Mouse (Mus musculus): Measurements from ENCODE around the gene Ankrd54. TPM values are rescaled to one million over a fixed set of nuclear protein-coding genes. Genes with fewer than 3 reads are reported as not detected.

Ankrd54 gene
- polyA plus RNA-seq, 1 experiment from 2014 or later: 51.9 TPM

DNA sequence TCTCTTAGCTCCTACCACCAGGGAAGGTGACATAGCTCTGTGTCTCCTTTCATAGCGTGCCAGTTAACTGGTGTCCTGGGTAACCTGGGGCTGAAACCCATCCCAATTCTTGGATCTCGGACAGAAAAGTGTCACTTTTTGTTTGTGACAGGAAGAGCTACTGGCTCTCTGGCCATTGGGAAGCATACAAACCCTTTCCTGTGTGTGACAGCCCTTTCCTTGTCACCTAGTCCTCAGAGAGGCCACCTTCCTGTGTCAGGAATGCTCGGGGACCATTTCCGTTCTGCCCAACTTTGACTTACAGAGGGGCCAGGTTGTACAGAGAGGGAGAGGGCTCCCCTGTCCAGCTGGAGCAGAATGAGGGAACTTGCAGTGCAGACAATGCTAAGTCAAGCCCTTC, 36.8 kb upstream of the Ankrd54 start:
- H3K4me3 ChIP-seq: no peak overlapping the region
- H3K36me3 ChIP-seq: peaks cover 19% of the 10 kb centered on the region
- no peak for ATAC-seq (ENCODE audit: low FRiP score, low read depth)
- H3K27ac ChIP-seq: peak overlapping the region; percentile 39; the same call in 1 of the 2 replicates
- H3K27me3 ChIP-seq: no peaks in the 10 kb centered on the region
- WGBS: 69% methylated on average over 4 of the region's 4 CpGs
- no peak overlapping the region for H3K9ac ChIP-seq
- peaks cover 44% of the 10 kb centered on the region for H3K4me1 ChIP-seq
- no peak overlapping the region for H3K4me2 ChIP-seq (replicated peaks)
- H3K9me3 ChIP-seq: no peaks in the 10 kb centered on the region

GRCm38 (mm10) chr15:79098868-79099267, 36.2 kb upstream of the Ankrd54 start:
- no peak overlapping the region for H3K4me3 ChIP-seq
- 65% methylated on average over 7 of the region's 7 CpGs for WGBS
- H3K36me3 ChIP-seq: peaks cover 25% of the 10 kb centered on the region
- peak overlapping the region; percentile 39; the same call in 1 of the 2 replicates for H3K27ac ChIP-seq
- H3K4me1 ChIP-seq: peaks cover 44% of the 10 kb centered on the region
- no peaks in the 10 kb centered on the region for H3K27me3 ChIP-seq
- 0 out of 2 replicates have a peak overlapping the region, but pooled peaks have one; percentile 3 for H3K9ac ChIP-seq
- no peaks in the 10 kb centered on the region for H3K9me3 ChIP-seq
- H3K4me2 ChIP-seq (replicated peaks): no peak overlapping the region
- no peak for ATAC-seq (ENCODE audit: low FRiP score, low read depth)

DNA sequence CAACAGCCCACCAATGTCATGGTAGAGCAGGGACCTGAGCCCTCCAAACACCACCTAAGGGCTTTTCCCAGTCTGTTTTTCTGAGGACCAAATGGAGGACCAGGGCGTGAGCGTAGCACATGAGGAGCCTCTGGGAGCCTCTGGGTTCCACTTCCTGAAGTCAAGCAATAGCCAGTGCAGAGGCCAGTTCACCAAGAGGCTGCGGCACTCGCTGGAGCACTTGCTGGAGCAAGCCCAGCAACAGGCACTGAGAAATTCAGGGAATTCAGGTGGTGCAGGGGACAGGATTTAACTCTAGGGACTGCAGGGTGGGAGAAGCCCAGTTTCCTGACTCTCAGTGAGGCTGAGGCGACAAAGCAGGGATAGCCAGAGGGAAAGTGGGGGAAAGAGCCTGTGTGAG, 35.5 kb upstream of the Ankrd54 start:
- no peak overlapping the region for H3K4me3 ChIP-seq
- no peaks in the 10 kb centered on the region for H3K9me3 ChIP-seq
- H3K4me2 ChIP-seq (replicated peaks): no peak overlapping the region
- 50% methylated on average over 5 of the region's 5 CpGs for WGBS
- ATAC-seq (ENCODE audit: low FRiP score, low read depth): no peak
- no peaks in the 10 kb centered on the region for H3K27me3 ChIP-seq
- peaks cover 32% of the 10 kb centered on the region for H3K36me3 ChIP-seq
- peaks cover 44% of the 10 kb centered on the region for H3K4me1 ChIP-seq
- no peak overlapping the region for H3K9ac ChIP-seq
- peak overlapping the region; percentile 53 for H3K27ac ChIP-seq

DNA sequence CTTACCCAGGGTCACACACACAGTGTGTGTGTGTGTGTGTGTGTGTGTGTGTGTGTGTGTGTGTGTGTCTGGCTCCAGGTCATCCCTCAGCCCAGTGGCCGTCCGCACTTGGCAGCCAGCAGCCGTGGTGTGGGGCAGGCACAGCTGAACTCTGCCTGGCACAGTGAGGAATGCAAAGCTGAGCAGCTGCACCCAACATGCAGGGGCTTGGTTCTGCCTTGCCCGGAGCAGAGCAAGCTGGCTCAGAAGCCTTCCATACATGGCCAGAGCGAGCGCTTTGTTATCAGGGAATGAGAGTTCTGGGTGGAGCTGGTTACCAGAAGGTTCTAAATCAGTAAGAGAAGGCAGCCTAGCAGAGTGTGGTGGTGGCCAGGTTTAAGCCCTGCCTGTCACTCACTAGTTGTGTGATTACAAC, 34.9 kb upstream of the Ankrd54 start:
- H3K4me3 ChIP-seq: no peak overlapping the region
- no peaks in the 10 kb centered on the region for H3K27me3 ChIP-seq
- H3K27ac ChIP-seq: peak overlapping the region; percentile 53
- no peaks in the 10 kb centered on the region for H3K9me3 ChIP-seq
- peak; percentile 64; the same call in 1 of the 2 replicates for ATAC-seq (ENCODE audit: low FRiP score, low read depth)
- peaks cover 38% of the 10 kb centered on the region for H3K36me3 ChIP-seq
- whole genome bisulfite sequencing: 45% methylated on average over 6 of the region's 6 CpGs
- peaks cover 44% of the 10 kb centered on the region for H3K4me1 ChIP-seq
- H3K9ac ChIP-seq: no peak overlapping the region
- 0 out of 2 replicates have a peak overlapping the region, but pooled peaks have one; percentile 9 for H3K4me2 ChIP-seq (replicated peaks)

DNA sequence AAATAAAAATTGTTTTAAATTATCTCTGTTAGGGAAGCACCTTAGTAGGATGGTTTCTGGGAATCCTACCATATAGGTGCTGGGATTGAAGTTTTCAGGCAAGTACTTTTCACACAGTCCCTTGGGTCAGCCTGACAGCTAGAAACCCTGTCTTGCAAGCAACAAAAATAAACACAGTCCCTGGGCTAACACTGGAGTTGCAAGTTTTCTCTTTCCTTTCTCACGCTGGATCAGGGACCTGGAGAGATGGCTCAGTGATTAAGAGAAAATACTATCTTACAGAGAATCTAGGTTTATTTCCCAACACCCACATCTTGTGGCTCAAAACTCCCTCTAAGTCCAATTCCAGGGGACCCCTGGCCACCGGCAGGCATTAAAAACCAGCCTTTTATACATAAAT, 34.4 kb upstream of the Ankrd54 start:
- H3K36me3 ChIP-seq: peaks cover 43% of the 10 kb centered on the region
- peaks cover 44% of the 10 kb centered on the region for H3K4me1 ChIP-seq
- no peak for ATAC-seq (ENCODE audit: low FRiP score, low read depth)
- H3K27ac ChIP-seq: peak overlapping the region; percentile 53
- H3K9me3 ChIP-seq: no peaks in the 10 kb centered on the region
- no peaks in the 10 kb centered on the region for H3K27me3 ChIP-seq
- H3K4me3 ChIP-seq: no peak overlapping the region
- 24% methylated on average over 2 of the region's 2 CpGs for WGBS
- 0 out of 2 replicates have a peak overlapping the region, but pooled peaks have one; percentile 9 for H3K4me2 ChIP-seq (replicated peaks)
- no peak overlapping the region for H3K9ac ChIP-seq

- no peak overlapping the region for H3K9ac ChIP-seq
- no peak overlapping the region for H3K4me2 ChIP-seq (replicated peaks)
- no peaks in the 10 kb centered on the region for H3K27me3 ChIP-seq
- ATAC-seq (ENCODE audit: low FRiP score, low read depth): no peak
- no peak overlapping the region for H3K4me3 ChIP-seq
- WGBS: 73% methylated on average over 3 of the region's 3 CpGs
- H3K4me1 ChIP-seq: peaks cover 41% of the 10 kb centered on the region
- no peak overlapping the region for H3K27ac ChIP-seq
- peaks cover 48% of the 10 kb centered on the region for H3K36me3 ChIP-seq
- no peaks in the 10 kb centered on the region for H3K9me3 ChIP-seq
Observed at GRCm38 (mm10) chr15:79096556-79096955, 33.9 kb upstream of the Ankrd54 start.

DNA sequence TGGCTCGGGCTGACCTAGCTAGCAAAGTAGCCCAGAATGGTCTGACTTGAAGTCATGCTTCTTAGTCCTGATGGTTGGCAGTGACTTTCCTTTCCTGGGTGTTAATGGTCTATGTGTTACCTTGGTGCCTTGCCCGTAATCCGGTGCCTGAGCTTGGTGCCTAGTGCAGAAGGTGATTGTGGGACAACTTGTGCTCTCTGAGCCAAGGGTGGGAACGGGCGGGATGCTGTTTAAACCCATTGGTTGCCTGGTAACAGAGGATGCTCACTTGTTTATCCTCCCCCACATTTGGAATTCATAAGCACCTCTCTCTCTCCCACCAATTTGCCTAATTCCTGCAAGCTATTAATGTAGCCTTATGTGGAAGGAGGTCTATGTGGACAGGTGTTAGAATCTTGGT, 32.8 kb upstream of the Ankrd54 start:
- Histone ChIP-seq H3K9ac (no peak overlapping the region), H3K4me1 (peaks cover 32% of the 10 kb centered on the region), H3K27ac (no peak overlapping the region), H3K4me3 (no peak overlapping the region), H3K27me3 (no peaks in the 10 kb centered on the region), H3K4me2 (replicated peaks) (no peak overlapping the region), H3K9me3 (no peaks in the 10 kb centered on the region), H3K36me3 (peaks cover 59% of the 10 kb centered on the region)
- 85% methylated on average over 5 of the region's 5 CpGs for WGBS
- no peak for ATAC-seq (ENCODE audit: low FRiP score, low read depth)

DNA sequence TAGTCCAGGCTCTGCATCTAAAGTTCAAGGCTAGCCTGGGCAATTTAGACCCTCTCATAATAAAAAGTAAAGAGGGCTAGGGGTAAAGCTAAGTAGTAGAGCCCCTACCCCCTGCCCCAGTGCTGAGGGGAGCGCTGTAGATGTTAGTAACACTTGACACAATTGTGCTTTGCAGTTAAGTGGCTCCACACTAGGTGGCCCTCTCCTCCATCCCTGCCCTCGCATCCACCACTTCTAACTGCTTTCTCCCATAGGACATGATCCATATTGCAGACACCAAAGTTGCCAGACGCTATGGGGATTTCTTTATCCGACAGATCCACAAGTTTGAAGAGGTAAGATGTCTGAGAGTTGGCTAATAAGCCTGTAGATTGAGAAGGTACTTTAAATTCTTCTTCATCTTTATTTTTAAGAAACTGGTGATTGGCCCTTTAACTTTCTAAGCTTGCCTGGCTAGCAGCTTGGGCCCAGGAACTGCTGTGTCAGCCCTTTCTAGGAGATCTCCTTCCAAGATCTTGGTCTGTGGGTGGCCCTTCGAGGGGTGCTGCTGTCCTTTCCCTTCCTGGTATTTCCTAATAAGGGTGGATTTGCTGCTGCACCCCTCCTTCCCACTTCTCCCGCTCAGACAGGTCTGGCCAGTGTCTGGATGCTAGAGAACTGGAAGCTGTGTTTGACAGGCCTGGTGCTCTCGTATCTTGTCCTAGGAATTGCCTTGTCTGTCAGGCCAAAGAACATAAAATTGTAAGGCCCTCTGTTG, 30.6 kb upstream of the Ankrd54 start:
- WGBS: 72% methylated on average over 7 of the region's 7 CpGs
- H3K4me2 ChIP-seq (replicated peaks): no peak overlapping the region
- H3K4me1 ChIP-seq: peaks cover 12% of the 10 kb centered on the region
- H3K27ac ChIP-seq: no peak overlapping the region
- H3K9ac ChIP-seq: no peak overlapping the region
- ATAC-seq (ENCODE audit: low FRiP score, low read depth): no peak
- no peaks in the 10 kb centered on the region for H3K9me3 ChIP-seq
- peaks cover 81% of the 10 kb centered on the region for H3K36me3 ChIP-seq
- no peak overlapping the region for H3K4me3 ChIP-seq
- H3K27me3 ChIP-seq: no peaks in the 10 kb centered on the region

DNA sequence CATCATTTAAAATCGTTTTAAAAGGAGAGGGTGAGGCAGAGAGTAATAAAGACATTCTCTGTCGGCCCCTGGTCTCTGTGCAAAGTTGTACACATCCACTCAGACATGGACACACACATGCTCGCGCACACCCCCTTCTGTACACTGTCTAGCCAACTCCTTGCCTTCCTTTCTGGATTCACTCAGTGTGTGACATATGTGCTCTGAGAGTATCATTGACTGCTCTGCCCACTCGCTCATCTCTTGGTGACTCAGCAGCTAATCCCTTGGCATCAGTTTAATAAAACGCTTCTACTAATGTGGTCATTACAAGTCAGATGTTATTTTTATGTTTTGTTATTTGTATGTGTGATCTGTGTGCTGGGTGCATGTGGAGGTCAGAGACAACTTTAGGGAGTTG, 29.6 kb upstream of the Ankrd54 start:
- no peak for ATAC-seq (ENCODE audit: low FRiP score, low read depth)
- Histone ChIP-seq H3K4me2 (replicated peaks) (no peak overlapping the region), H3K36me3 (peaks cover 88% of the 10 kb centered on the region), H3K4me1 (peaks cover 2% of the 10 kb centered on the region), H3K9me3 (no peaks in the 10 kb centered on the region), H3K27ac (no peak overlapping the region), H3K27me3 (no peaks in the 10 kb centered on the region), H3K4me3 (no peak overlapping the region), H3K9ac (no peak overlapping the region; the same call in 1 of the 2 replicates)
- 90% methylated on average over 6 of the region's 6 CpGs for WGBS

GRCm38 (mm10) chr15:79079567-79079966, 16.9 kb upstream of the Ankrd54 start:
- no peak overlapping the region for H3K4me2 ChIP-seq (replicated peaks)
- H3K4me3 ChIP-seq: no peak overlapping the region
- H3K4me1 ChIP-seq: peaks cover 12% of the 10 kb centered on the region
- no peaks in the 10 kb centered on the region for H3K9me3 ChIP-seq
- WGBS: 96% methylated on average over 7 of the region's 7 CpGs
- no peaks in the 10 kb centered on the region for H3K27me3 ChIP-seq
- H3K27ac ChIP-seq: no peak overlapping the region
- ATAC-seq (ENCODE audit: low FRiP score, low read depth): no peak
- peaks cover 80% of the 10 kb centered on the region for H3K36me3 ChIP-seq
- no peak overlapping the region for H3K9ac ChIP-seq

DNA sequence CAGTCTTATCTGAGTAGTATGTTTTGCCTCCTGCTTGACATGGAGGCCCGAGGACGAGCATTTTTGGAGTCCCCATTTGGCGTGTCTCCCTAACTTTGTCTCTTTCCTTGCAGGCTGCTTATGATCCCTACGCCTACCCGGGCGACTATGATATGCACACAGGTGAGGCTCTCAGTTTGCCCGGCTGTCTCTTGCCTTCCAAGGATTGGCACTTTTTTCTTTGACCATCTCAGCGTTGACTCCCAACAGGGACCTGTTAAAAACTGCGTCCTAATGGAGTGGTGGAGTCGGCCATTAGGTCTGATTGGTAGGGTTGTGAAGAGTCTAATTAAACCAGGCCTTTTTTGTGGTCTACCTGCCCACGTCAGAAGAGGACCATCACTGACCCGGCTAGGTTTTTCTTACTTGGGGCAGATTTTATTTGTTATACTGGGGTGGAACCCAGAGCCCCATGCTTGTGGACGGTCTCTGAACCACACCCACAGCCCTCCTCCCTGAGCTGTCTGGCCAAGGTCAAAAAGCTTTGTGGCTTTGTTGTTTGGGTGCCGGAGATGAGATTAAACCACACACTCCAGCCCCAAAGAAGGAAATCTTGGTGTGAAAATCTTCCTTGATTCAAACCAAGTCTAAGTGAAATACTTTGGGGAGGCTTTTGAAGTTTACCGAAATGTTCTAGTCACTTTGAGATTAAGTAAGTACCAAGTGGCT, 13.1 kb upstream of the Ankrd54 start:
- peak overlapping the region; percentile 85 for H3K9ac ChIP-seq
- peaks cover 42% of the 10 kb centered on the region for H3K36me3 ChIP-seq
- WGBS: 37% methylated on average over 15 of the region's 15 CpGs
- H3K27ac ChIP-seq: no peak overlapping the region; the same call in 1 of the 2 replicates
- peaks cover 16% of the 10 kb centered on the region for H3K4me1 ChIP-seq
- H3K4me2 ChIP-seq (replicated peaks): peak overlapping the region; percentile 88
- no peaks in the 10 kb centered on the region for H3K9me3 ChIP-seq
- peak overlapping the region; percentile 96 for H3K4me3 ChIP-seq
- H3K27me3 ChIP-seq: no peaks in the 10 kb centered on the region
- no peak for ATAC-seq (ENCODE audit: low FRiP score, low read depth)

DNA sequence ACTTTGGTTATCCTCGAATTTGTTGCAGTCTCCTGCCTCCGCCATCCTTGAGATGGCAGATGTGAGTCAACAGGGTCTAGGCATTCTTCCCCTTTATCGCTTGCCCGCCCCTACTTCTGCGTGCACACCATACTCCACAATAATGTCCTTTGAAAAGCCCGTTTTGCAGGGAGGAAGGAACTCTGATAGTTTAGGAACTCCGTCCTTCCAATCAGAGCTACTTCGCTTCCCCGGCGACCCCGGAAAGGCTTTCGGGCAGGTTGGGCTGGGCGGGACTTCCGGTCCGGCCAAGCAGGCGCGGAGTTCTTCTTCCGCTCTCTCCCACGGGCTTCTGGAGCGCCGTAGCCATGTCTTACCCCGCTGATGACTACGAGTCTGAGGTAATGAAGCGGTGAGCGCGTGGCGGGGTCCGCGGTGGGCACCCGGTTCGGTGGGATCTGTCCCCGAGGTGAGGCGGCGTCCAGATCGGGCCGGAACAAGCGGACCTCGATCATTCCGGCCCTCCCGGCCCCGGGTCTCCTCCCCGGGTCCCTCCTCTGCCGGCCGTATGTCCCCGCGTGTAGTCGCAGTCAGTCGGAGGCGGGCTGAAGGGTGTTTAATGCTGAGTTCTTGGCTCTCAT, 12.3 kb upstream of the Ankrd54 start, which contains the start of gene Eif3l:
TSS of gene Eif3l (plus strand) at position 267 of the 620 bp plus-strand sequence.
- peak within 1 kb of the TSS; percentile 85 for H3K9ac ChIP-seq
- H3K4me1 ChIP-seq: peaks cover 16% of the 10 kb centered on the region
- ATAC-seq (ENCODE audit: low FRiP score, low read depth): peak; percentile 84
- peaks cover 36% of the 10 kb centered on the region for H3K36me3 ChIP-seq
- peak within 1 kb of the TSS; percentile 74; the same call in 1 of the 2 replicates for H3K27ac ChIP-seq
- no peaks in the 10 kb centered on the region for H3K9me3 ChIP-seq
- no peaks in the 10 kb centered on the region for H3K27me3 ChIP-seq
- WGBS: under 1% methylated on average over 49 of the region's 49 CpGs
- peak within 1 kb of the TSS; percentile 96 for H3K4me3 ChIP-seq
- H3K4me2 ChIP-seq (replicated peaks): peak within 1 kb of the TSS; percentile 88

Measured in limb, embryonic 13.5 days (tissue).